Comparison of ENCODE assay signal across 9 mouse cellular contexts in the genomic region with DNA sequence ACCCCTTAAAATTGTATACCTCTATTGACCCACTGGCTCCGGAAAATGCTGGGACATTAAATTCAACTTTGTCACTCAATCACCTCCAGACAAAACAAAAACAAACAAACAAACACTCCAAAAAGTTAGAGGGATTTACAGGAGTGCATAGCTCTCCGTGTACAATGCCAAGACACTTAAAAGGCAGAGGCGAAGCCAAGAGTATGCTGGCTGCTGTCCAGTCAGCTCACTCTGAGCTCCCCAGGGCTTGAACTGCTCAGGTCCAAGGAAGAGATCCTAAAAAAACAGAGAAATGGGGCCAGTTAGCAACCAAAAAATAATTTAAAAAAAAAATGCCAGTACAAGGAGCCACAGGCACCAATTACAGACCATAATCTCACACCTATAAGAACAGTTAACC. TPM values are rescaled to one million over a fixed set of nuclear protein-coding genes. Genes with fewer than 3 reads are reported as not detected.
DNase-seq lines count a peak whose midpoint lies in the region; ATAC-seq and TF ChIP-seq lines count a peak whose summit lies in the region.
"Had no signal": no experiment of that assay in that cellular context is flagged by ENCODE, and none has a peak within 500 bp of the region (broad histone marks: within the 10 kb centered on the region; RNA-seq: fewer than 3 reads in every experiment).

No protein-coding gene starts in this region.

- H3K9ac ChIP-seq in intestine, embryonic 14.5 days (ENCODE audit: low read length), result no peak overlapping the region
- no peak overlapping the region for H3K9ac ChIP-seq in intestine, embryonic 16.5 days (ENCODE audit: low read depth, low read length)
- H3K9ac ChIP-seq in hindbrain, embryonic 11.5 days (ENCODE audit: low read depth, low read length), result no peak overlapping the region

- no peak for TF ChIP-seq CTCF in kidney, adult 2 months (conservative IDR thresholded peaks at IDR 0.05; ENCODE audit: insufficient read depth, insufficient read length, low read depth, low read length)

- DNase-seq in intestine, embryonic 14.5 days (ENCODE audit: low spot score), result peak; percentile 50
- DNase-seq in cerebellum, postnatal 36 days, result peak; percentile 39 to 42
- DNase-seq in kidney, adult 2 months, result peak; percentile 80
- peak; percentile 47 to 62 for DNase-seq in lung, postnatal 4 days
- DNase-seq in spleen, postnatal 4 days (ENCODE audit: low spot score in 2 of 2), result no peak
- DNase-seq in forebrain, embryonic 10.5 days (ENCODE audit: extremely low spot score, low spot score), result no peak
- DNase-seq in hindbrain, embryonic 11.5 days (ENCODE audit: low spot score), result no peak
- DNase-seq: layer of hippocampus, postnatal 36 days had no signal

- no peak for TF ChIP-seq POLR2A in kidney, adult 2 months (IDR thresholded peaks at IDR 0.05; ENCODE audit: low read depth, low read length)

- no peak for ATAC-seq in intestine, embryonic 14.5 days (replicated peaks; ENCODE audit: low FRiP score, low TSS enrichment, low read depth)
- no peak for ATAC-seq in intestine, embryonic 16.5 days
- ATAC-seq in hindbrain, embryonic 11.5 days (ENCODE audit: low FRiP score), result no peak

- H3K9me3 ChIP-seq in intestine, embryonic 14.5 days (ENCODE audit: control insufficient read depth, low read length), result no peaks in the 10 kb centered on the region
- H3K9me3 ChIP-seq in intestine, embryonic 16.5 days (ENCODE audit: control insufficient read depth, low read length), result no peaks in the 10 kb centered on the region
- no peaks in the 10 kb centered on the region for H3K9me3 ChIP-seq in forebrain, embryonic 10.5 days
- H3K9me3 ChIP-seq in hindbrain, embryonic 11.5 days (ENCODE audit: control insufficient read depth, low read length), result no peaks in the 10 kb centered on the region

- no peaks in the 10 kb centered on the region for H3K4me1 ChIP-seq in intestine, embryonic 14.5 days (replicated peaks; ENCODE audit: control insufficient read depth, insufficient read depth, low read length)
- H3K4me1 ChIP-seq in intestine, embryonic 16.5 days (ENCODE audit: control insufficient read depth, insufficient read depth, low read length), result peaks cover 7% of the 10 kb centered on the region
- no peaks in the 10 kb centered on the region for H3K4me1 ChIP-seq in kidney, adult 2 months (ENCODE audit: control insufficient read depth, insufficient read depth, low read length)
- peaks cover 7% of the 10 kb centered on the region for H3K4me1 ChIP-seq in forebrain, embryonic 10.5 days
- H3K4me1 ChIP-seq in hindbrain, embryonic 11.5 days (replicated peaks; ENCODE audit: control insufficient read depth, insufficient read depth, low read length), result no peaks in the 10 kb centered on the region

- H3K4me3 ChIP-seq in intestine, embryonic 14.5 days (ENCODE audit: low read depth, low read length), result no peak overlapping the region
- no peak overlapping the region for H3K4me3 ChIP-seq in intestine, embryonic 16.5 days (ENCODE audit: low read length)
- no peak overlapping the region for H3K4me3 ChIP-seq in kidney, adult 2 months (ENCODE audit: insufficient read depth, low read depth, low read length)
- no peak overlapping the region for H3K4me3 ChIP-seq in forebrain, embryonic 10.5 days
- no peak overlapping the region for H3K4me3 ChIP-seq in hindbrain, embryonic 11.5 days (ENCODE audit: low read depth, low read length)

- H3K27ac ChIP-seq in intestine, embryonic 14.5 days (ENCODE audit: low read depth), result no peak overlapping the region
- no peak overlapping the region for H3K27ac ChIP-seq in intestine, embryonic 16.5 days (ENCODE audit: low read length)
- no peak overlapping the region for H3K27ac ChIP-seq in kidney, adult 2 months (ENCODE audit: insufficient read depth, low read depth, low read length)
- H3K27ac ChIP-seq in forebrain, embryonic 10.5 days, result no peak overlapping the region
- no peak overlapping the region for H3K27ac ChIP-seq in hindbrain, embryonic 11.5 days (ENCODE audit: low read depth, low read length)

- H3K4me2 ChIP-seq in intestine, embryonic 14.5 days (ENCODE audit: low read length), result no peak overlapping the region
- no peak overlapping the region for H3K4me2 ChIP-seq in intestine, embryonic 16.5 days (ENCODE audit: low read depth, low read length)
- no peak overlapping the region for H3K4me2 ChIP-seq in hindbrain, embryonic 11.5 days (replicated peaks; ENCODE audit: low read depth, low read length)

- no peaks in the 10 kb centered on the region for H3K27me3 ChIP-seq in intestine, embryonic 14.5 days (replicated peaks; ENCODE audit: control insufficient read depth, insufficient read depth, low read length)
- no peaks in the 10 kb centered on the region; the same call in 1 of the 2 replicates for H3K27me3 ChIP-seq in intestine, embryonic 16.5 days (replicated peaks; ENCODE audit: control insufficient read depth, insufficient read depth, low read length)
- H3K27me3 ChIP-seq in kidney, adult 2 months (replicated peaks; ENCODE audit: control insufficient read depth, insufficient read depth, low read length), result no peaks in the 10 kb centered on the region
- H3K27me3 ChIP-seq in forebrain, embryonic 10.5 days (ENCODE audit: poor library complexity, severe bottlenecking), result peaks cover 38% of the 10 kb centered on the region
- H3K27me3 ChIP-seq in hindbrain, embryonic 11.5 days (ENCODE audit: control insufficient read depth, insufficient read depth, low read length), result peaks cover 2% of the 10 kb centered on the region; the same call in 1 of the 2 replicates

- H3K36me3 ChIP-seq in intestine, embryonic 14.5 days (ENCODE audit: control insufficient read depth, insufficient read depth, low read length), result no peaks in the 10 kb centered on the region
- H3K36me3 ChIP-seq in intestine, embryonic 16.5 days (ENCODE audit: control insufficient read depth, insufficient read depth, low read length), result no peaks in the 10 kb centered on the region
- no peaks in the 10 kb centered on the region for H3K36me3 ChIP-seq in kidney, adult 2 months (ENCODE audit: control insufficient read depth, insufficient read depth, low read length)
- H3K36me3 ChIP-seq in forebrain, embryonic 10.5 days (replicated peaks), result no peaks in the 10 kb centered on the region
- H3K36me3 ChIP-seq in hindbrain, embryonic 11.5 days (ENCODE audit: control insufficient read depth, insufficient read depth, low read length), result no peaks in the 10 kb centered on the region

- 38% methylated on average over 3 of the region's 3 CpGs for WGBS in intestine, embryonic 14.5 days
- WGBS in intestine, embryonic 16.5 days, result 22% methylated on average over 3 of the region's 3 CpGs
- 13% methylated on average over 3 of the region's 3 CpGs for WGBS in kidney, adult 2 months
- WGBS in forebrain, embryonic 10.5 days, result 56% methylated on average over 3 of the region's 3 CpGs
- WGBS in hindbrain, embryonic 11.5 days, result 49% methylated on average over 3 of the region's 3 CpGs

RNA-seq across cellular contexts. Expression of gene Foxo1, which starts 9.6 kb away (rescaled TPM):
- 7.5 and 8.2 TPM in 2 replicates for polyA plus RNA-seq in intestine, embryonic 14.5 days (2014; fragmentation: Nextera tagmentation; extraction: Ambion mirVana)
- polyA plus RNA-seq in intestine, embryonic 16.5 days (2015; fragmentation: Nextera tagmentation; extraction: Ambion mirVana), result 3.5 and 4.4 TPM in 2 replicates
- polyA plus RNA-seq in kidney, adult 2 months (2012; rRNA removed), result 14.0 and 14.4 TPM in 2 replicates
- 2.3 TPM in 2 replicates for polyA plus RNA-seq in forebrain, embryonic 10.5 days (2016; fragmentation: Nextera tagmentation; extraction: Ambion mirVana)
- 3.8 and 4.0 TPM in 2 replicates for polyA plus RNA-seq in hindbrain, embryonic 11.5 days (2014; fragmentation: Nextera tagmentation; extraction: Ambion mirVana)

Comparison
In these comparisons a context has a peak if more than half of its experiments do, and no peak if none do; other contexts are left out.
1. DNase-seq: peak in intestine, embryonic 14.5 days (single experiment), cerebellum, postnatal 36 days (2 of 2), kidney, adult 2 months (single experiment) and lung, postnatal 4 days (2 of 2); none in spleen, postnatal 4 days (0 of 2), forebrain, embryonic 10.5 days (single experiment) and hindbrain, embryonic 11.5 days (single experiment).